ENCODE assay signal across 20 mouse cellular contexts in genomic region chr12:5599426-5599825, GRCm38 (mm10).
A peak's percentile ranks its signal among the peaks of the same experiment; 100 is the strongest.
DNase-seq lines count a peak whose midpoint lies in the region.
"Had no signal": no experiment of that assay in that cellular context is flagged by ENCODE, and none has a peak within 500 bp of the region (broad histone marks: within the 10 kb centered on the region; RNA-seq: fewer than 3 reads in every experiment).

No protein-coding gene starts in this region.

- DNase-seq in gastrocnemius, adult 18-20 months (ENCODE audit: low spot score): peak; percentile 50
- no peak for DNase-seq in gastrocnemius, postnatal 10 days
- DNase-seq in heart, adult 8-10 months (ENCODE audit: low spot score): peak; percentile 36
- DNase-seq in heart, embryonic 10.5 days (ENCODE audit: low spot score): no peak
- DNase-seq in heart, postnatal 10 days: peak; percentile 9 to 10
- no peak for DNase-seq in layer of hippocampus, postnatal 10 days (ENCODE audit: low spot score in 2 of 2)
- DNase-seq in forebrain, embryonic 10.5 days (ENCODE audit: extremely low spot score, low spot score): no peak
- DNase-seq: adrenal gland, postnatal 10 days; B cell, adult 2 months; cerebellum, adult 11-12 months; cerebellum, adult 9-10 months; cerebellum, postnatal 25 days; kidney, adult 18-20 months had no signal

- intact Hi-C loops in heart, postnatal 10 days (cut with DNase I): no loop called here

- H3K4me1 ChIP-seq in heart, embryonic 10.5 days: no peaks in the 10 kb centered on the region
- peaks cover 6% of the 10 kb centered on the region for H3K4me1 ChIP-seq in forebrain, embryonic 10.5 days
- H3K4me1 ChIP-seq: embryonic facial prominence, embryonic 12.5 days; heart, embryonic 13.5 days; intestine, embryonic 15.5 days had no signal

- no peaks in the 10 kb centered on the region for H3K9me3 ChIP-seq in heart, embryonic 10.5 days
- no peaks in the 10 kb centered on the region for H3K9me3 ChIP-seq in forebrain, embryonic 10.5 days
- H3K9me3 ChIP-seq: embryonic facial prominence, embryonic 12.5 days; forebrain, embryonic 12.5 days; heart, embryonic 13.5 days; hindbrain, embryonic 10.5 days; intestine, embryonic 15.5 days had no signal

- no peaks in the 10 kb centered on the region for H3K36me3 ChIP-seq in heart, embryonic 10.5 days
- H3K36me3 ChIP-seq in forebrain, embryonic 10.5 days (replicated peaks): no peaks in the 10 kb centered on the region
- H3K36me3 ChIP-seq: embryonic facial prominence, embryonic 12.5 days; forebrain, embryonic 12.5 days; G1E; heart, embryonic 13.5 days; hindbrain, embryonic 10.5 days; intestine, embryonic 15.5 days had no signal

- WGBS in heart, embryonic 10.5 days: 77% methylated on average over 1 of the region's 1 CpGs
- 93% methylated on average over 1 of the region's 1 CpGs for WGBS in forebrain, embryonic 10.5 days

- no peak overlapping the region for H3K27ac ChIP-seq in heart, embryonic 10.5 days
- no peak overlapping the region for H3K27ac ChIP-seq in forebrain, embryonic 10.5 days
- H3K27ac ChIP-seq: embryonic facial prominence, embryonic 12.5 days; forebrain, embryonic 12.5 days; heart, embryonic 13.5 days; hindbrain, embryonic 10.5 days; hindbrain, embryonic 14.5 days; intestine, embryonic 15.5 days had no signal

- H3K27me3 ChIP-seq in heart, embryonic 10.5 days (ENCODE audit: insufficient read depth, poor library complexity, severe bottlenecking): no peaks in the 10 kb centered on the region
- H3K27me3 ChIP-seq in forebrain, embryonic 10.5 days (ENCODE audit: poor library complexity, severe bottlenecking): no peaks in the 10 kb centered on the region
- H3K27me3 ChIP-seq: embryonic facial prominence, embryonic 12.5 days; forebrain, embryonic 12.5 days; heart, embryonic 13.5 days; intestine, embryonic 15.5 days had no signal

- no peak overlapping the region for H3K4me3 ChIP-seq in heart, embryonic 10.5 days
- no peak overlapping the region for H3K4me3 ChIP-seq in forebrain, embryonic 10.5 days
- H3K4me3 ChIP-seq: embryonic facial prominence, embryonic 12.5 days; forebrain, embryonic 12.5 days; heart, embryonic 13.5 days; hindbrain, embryonic 10.5 days; intestine, embryonic 15.5 days had no signal

Comparison
In these comparisons a context has a peak if more than half of its experiments do, and no peak if none do; other contexts are left out.
1. DNase-seq: peak in gastrocnemius, adult 18-20 months (single experiment), heart, adult 8-10 months (single experiment) and heart, postnatal 10 days (2 of 2); none in gastrocnemius, postnatal 10 days (single experiment), heart, embryonic 10.5 days (single experiment), layer of hippocampus, postnatal 10 days (0 of 2) and forebrain, embryonic 10.5 days (single experiment).